8 mouse cellular contexts compared by ENCODE assay signal in the genomic region with DNA sequence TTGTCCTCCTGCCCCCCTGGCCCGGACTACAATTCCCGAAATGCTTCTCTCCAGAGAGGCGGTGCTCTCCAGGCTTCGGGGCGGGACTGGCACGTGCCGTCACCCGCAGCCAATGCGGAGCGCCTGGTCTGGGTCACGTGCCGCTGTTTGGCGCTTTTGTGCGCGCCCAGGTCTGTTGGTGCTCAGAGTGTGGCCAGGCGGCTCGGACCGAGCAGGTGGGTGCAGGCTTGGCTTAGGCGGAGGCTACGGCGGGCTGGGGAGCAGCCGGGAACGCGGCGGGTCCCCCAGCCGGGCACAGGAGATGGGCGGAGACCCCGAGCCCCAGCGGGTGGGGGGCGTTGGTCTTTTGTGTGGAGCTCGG. TPM values are rescaled to one million over a fixed set of nuclear protein-coding genes. Genes with fewer than 3 reads are reported as not detected.
DNase-seq lines count a peak whose midpoint lies in the region; ATAC-seq and TF ChIP-seq lines count a peak whose summit lies in the region.

Gene Stmn1 (plus strand): TSS at position 106 of the 361 bp plus-strand sequence.

- peak within 1 kb of the TSS; percentile 83 for H3K4me2 ChIP-seq in hindbrain, postnatal 0 days (ENCODE audit: low read depth, low read length)

- H3K4me3 ChIP-seq in hindbrain, postnatal 0 days (ENCODE audit: low read length), result peak within 1 kb of the TSS; percentile 92
- peak within 1 kb of the TSS; percentile 69 for H3K4me3 ChIP-seq in left cerebral cortex, adult 2 months

- peaks cover 3% of the 10 kb centered on the region; the same call in 1 of the 2 replicates for H3K4me1 ChIP-seq in hindbrain, postnatal 0 days (ENCODE audit: insufficient read depth, low read length)

- H3K27ac ChIP-seq in hindbrain, postnatal 0 days, result peak within 1 kb of the TSS; percentile 98
- peak within 1 kb of the TSS; percentile 90 for H3K27ac ChIP-seq in left cerebral cortex, adult 2 months

- peak within 1 kb of the TSS; percentile 97 for H3K9ac ChIP-seq in hindbrain, postnatal 0 days (replicated peaks; ENCODE audit: low read length)

- WGBS in hindbrain, postnatal 0 days, result 1% methylated on average over 29 of the region's 31 CpGs

- H3K9me3 ChIP-seq in hindbrain, postnatal 0 days (ENCODE audit: low read length), result no peaks in the 10 kb centered on the region

- H3K27me3 ChIP-seq in hindbrain, postnatal 0 days (ENCODE audit: insufficient read depth, low read length), result no peaks in the 10 kb centered on the region

- intact Hi-C loops in left cerebral cortex, adult 2 months (cut with DNase I), result loop anchor here (1.0 kb wide), 1 partner anchor 72 kb away; the partner anchor contains the start of gene Pafah2

- ATAC-seq in hindbrain, postnatal 0 days, result peak; percentile 95
- ATAC-seq in megakaryocyte, adult 5-6 weeks (ENCODE audit: poor library complexity, severe bottlenecking), result peak; percentile 87

- peaks cover 7% of the 10 kb centered on the region; the same call in 1 of the 2 replicates for H3K36me3 ChIP-seq in hindbrain, postnatal 0 days (ENCODE audit: insufficient read depth, low read length)

- TF ChIP-seq CTCF in hindbrain, postnatal 0 days (IDR thresholded peaks at IDR 0.05; ENCODE audit: low read depth), result no peak
- no peak for TF ChIP-seq CTCF in left cerebral cortex, adult 2 months (IDR thresholded peaks at IDR 0.05)

- DNase-seq in T-cell, adult 2 months (ENCODE audit: low spot score), result peak; percentile 86
- DNase-seq in cerebellum, postnatal 36 days, result peak; percentile 94 to 97
- DNase-seq in gastrocnemius, adult 18-20 months (ENCODE audit: low spot score), result peak; percentile 92
- peak; percentile 98 for DNase-seq in hindbrain, postnatal 0 days (ENCODE audit: low spot score)
- peak; percentile 93 to 96 for DNase-seq in left cerebral cortex, adult 2 months (ENCODE audit: extremely low spot score in 1 of 2, low spot score in 2 of 2)
- DNase-seq in right cerebral cortex, adult 2 months (ENCODE audit: low spot score in 2 of 2), result peak; percentile 95
- peak; percentile 95 for DNase-seq in urinary bladder, postnatal 14 days (ENCODE audit: low spot score)

RNA-seq across cellular contexts. Expression of gene Stmn1, which starts in this region (rescaled TPM):
- 1 to 10 TPM; 2.5 to 3.5 TPM for total RNA-seq in gastrocnemius, adult 18-20 months (2021)
- total RNA-seq in hindbrain, postnatal 0 days (2014; rRNA removed), result 667 and 752 TPM in 2 replicates
- polyA plus RNA-seq in hindbrain, postnatal 0 days (2015; fragmentation: Nextera tagmentation; extraction: Ambion mirVana), result 4,115 and 4,307 TPM in 2 replicates
- total RNA-seq in left cerebral cortex, adult 2 months (2021), result 1,000 to 10,000 TPM in 1 of 2 experiments, 100 to 1,000 TPM in 1; 990 to 1,034 TPM
- total RNA-seq in megakaryocyte, adult 5-6 weeks (2015), result 563 and 570 TPM in 2 replicates
- total RNA-seq in megakaryocyte, adult 5-6 weeks (2017), result 790 and 821 TPM in 2 replicates

Comparison
In these comparisons a context has a peak if more than half of its experiments do, and no peak if none do; other contexts are left out.
1. Peak in every context shown above with its lines: DNase-seq, ATAC-seq, H3K4me3 ChIP-seq and H3K27ac ChIP-seq.
2. RNA of gene Stmn1 (total RNA-seq): 990 to 1,034 TPM in left cerebral cortex, adult 2 months, 563 to 821 TPM in megakaryocyte, adult 5-6 weeks and 667 to 752 TPM in hindbrain, postnatal 0 days; 2.5 to 3.5 TPM in gastrocnemius, adult 18-20 months; every median in the first group is over 100 times any median in the second.